ENCODE assay signal across 28 mouse cellular contexts in the genomic region with DNA sequence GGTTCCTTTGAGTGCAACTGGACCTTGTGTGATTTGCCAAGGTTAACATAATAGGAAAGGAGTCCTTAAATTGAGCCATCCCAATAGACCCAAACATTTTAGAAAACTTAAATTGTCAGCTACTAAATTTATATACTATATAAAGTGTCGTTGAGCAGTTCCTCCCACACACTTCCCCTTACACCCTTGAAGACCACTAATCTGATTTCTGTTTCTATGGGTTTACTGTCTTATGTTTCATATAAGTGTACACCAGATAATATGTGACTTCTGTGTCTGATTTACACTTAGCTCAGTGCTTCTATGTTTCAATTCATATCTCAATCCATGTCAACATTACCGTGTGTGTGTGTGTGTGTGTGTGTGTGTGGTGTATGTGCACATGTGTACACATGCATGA. TPM values are rescaled to one million over a fixed set of nuclear protein-coding genes. Genes with fewer than 3 reads are reported as not detected.
"Had no signal": no experiment of that assay in that cellular context is flagged by ENCODE, and none has a peak within 500 bp of the region (broad histone marks: within the 10 kb centered on the region; RNA-seq: fewer than 3 reads in every experiment).

No protein-coding gene starts in this region.

- H3K4me3 ChIP-seq: limb, embryonic 10.5 days; limb, embryonic 12.5 days; limb, embryonic 13.5 days; limb, embryonic 15.5 days; liver, embryonic 12.5 days; liver, embryonic 13.5 days; liver, embryonic 15.5 days; lung, embryonic 15.5 days; megakaryocyte, embryonic 14.5 days; midbrain, embryonic 10.5 days; midbrain, embryonic 12.5 days; midbrain, embryonic 13.5 days; midbrain, embryonic 15.5 days; myocyte had no signal

- H3K27ac ChIP-seq: limb, embryonic 10.5 days; limb, embryonic 12.5 days; limb, embryonic 13.5 days; limb, embryonic 15.5 days; liver, embryonic 12.5 days; liver, embryonic 13.5 days; liver, embryonic 14.5 days; liver, embryonic 15.5 days; lung, embryonic 15.5 days; macrophage; midbrain, embryonic 10.5 days; midbrain, embryonic 12.5 days; midbrain, embryonic 13.5 days; midbrain, embryonic 15.5 days had no signal

- H3K4me1 ChIP-seq: limb, embryonic 10.5 days; limb, embryonic 12.5 days; limb, embryonic 13.5 days; limb, embryonic 15.5 days; liver, embryonic 12.5 days; liver, embryonic 13.5 days; liver, embryonic 15.5 days; lung, embryonic 15.5 days; megakaryocyte, embryonic 14.5 days; midbrain, embryonic 10.5 days; midbrain, embryonic 12.5 days; midbrain, embryonic 13.5 days; midbrain, embryonic 15.5 days had no signal

- DNase-seq: left cerebral cortex, postnatal 4 days; liver; liver, embryonic 13.5 days; liver, postnatal 0 days; lung, adult 18-20 months; lung, adult 2 months; lung, embryonic 14.5 days; lung, postnatal 10 days; lung, postnatal 14 days; lung, postnatal 36 days; lung, postnatal 4 days; midbrain, embryonic 14.5 days had no signal

- H3K9ac ChIP-seq: limb, embryonic 12.5 days; limb, embryonic 13.5 days; limb, embryonic 15.5 days; liver, embryonic 12.5 days; liver, embryonic 13.5 days; liver, embryonic 14.5 days; liver, embryonic 15.5 days; liver, postnatal 0 days; lung, embryonic 14.5 days; lung, embryonic 15.5 days; midbrain, embryonic 12.5 days; midbrain, embryonic 13.5 days; midbrain, embryonic 15.5 days had no signal

- H3K36me3 ChIP-seq: limb, embryonic 10.5 days; limb, embryonic 12.5 days; limb, embryonic 13.5 days; limb, embryonic 15.5 days; liver, embryonic 12.5 days; liver, embryonic 13.5 days; liver, embryonic 15.5 days; lung, embryonic 15.5 days; midbrain, embryonic 10.5 days; midbrain, embryonic 12.5 days; midbrain, embryonic 13.5 days; midbrain, embryonic 15.5 days had no signal

- H3K27me3 ChIP-seq: limb, embryonic 12.5 days; limb, embryonic 13.5 days; limb, embryonic 15.5 days; liver, embryonic 12.5 days; liver, embryonic 13.5 days; liver, embryonic 15.5 days; lung, embryonic 15.5 days; megakaryocyte, embryonic 14.5 days; midbrain, embryonic 12.5 days; midbrain, embryonic 13.5 days; midbrain, embryonic 15.5 days had no signal

- H3K9me3 ChIP-seq: limb, embryonic 10.5 days; limb, embryonic 12.5 days; limb, embryonic 13.5 days; limb, embryonic 15.5 days; liver, embryonic 12.5 days; liver, embryonic 13.5 days; liver, embryonic 15.5 days; lung, embryonic 15.5 days; midbrain, embryonic 10.5 days; midbrain, embryonic 12.5 days; midbrain, embryonic 13.5 days; midbrain, embryonic 15.5 days had no signal

RNA-seq across cellular contexts. Expression of a gene that starts 51.2 kb away (rescaled TPM):
- polyA plus RNA-seq: liver, adult 2 months had no signal
